Mouse (Mus musculus) induced T-regulatory cell, adult 2 months (primary cell): ENCODE data around the gene Iqca.
A peak's percentile ranks its signal among the peaks of the same experiment; 100 is the strongest.

Experiments used
- DNase-seq: peaks from one replicate; pipeline ENCODE4 v3.0.0-alpha.2; 2012; ENCODE audit warnings: low read depth

Gene Iqca

DNA sequence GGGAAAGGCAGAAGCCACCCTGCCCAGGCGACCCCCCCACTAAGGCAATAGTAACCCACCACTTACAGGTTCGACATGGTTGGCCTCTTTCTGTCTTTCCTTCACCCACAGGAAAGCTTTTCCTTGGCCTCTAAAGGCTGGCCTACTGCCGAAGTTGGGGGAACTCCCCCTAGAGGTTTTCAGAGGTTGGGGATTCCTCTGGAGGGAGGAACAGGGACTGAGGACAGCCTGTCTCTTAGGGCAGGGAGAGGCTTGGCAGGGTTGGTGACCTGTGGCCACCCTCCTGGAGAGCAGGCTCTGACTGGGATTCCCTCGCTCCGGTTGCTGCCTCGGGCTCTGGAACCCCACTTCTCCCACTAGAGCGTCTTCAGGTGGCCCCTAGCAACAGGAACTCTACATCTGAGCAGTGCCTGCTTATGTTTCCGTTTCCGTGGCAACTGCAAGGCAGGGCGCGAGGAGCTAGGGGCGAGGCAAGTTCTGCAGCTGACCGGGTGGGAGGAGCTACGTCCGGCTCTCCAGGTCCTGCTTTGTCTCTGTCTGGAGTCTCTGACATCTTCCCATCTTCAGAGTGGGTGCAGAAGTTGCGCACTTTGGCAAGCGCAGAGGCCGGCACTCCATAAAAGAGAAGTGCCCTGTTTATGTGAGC, at the start of gene Iqca:
TSS of gene Iqca (minus strand) at position 303 of the 646 bp plus-strand sequence.
- peak; percentile 2 for DNase-seq

DNA sequence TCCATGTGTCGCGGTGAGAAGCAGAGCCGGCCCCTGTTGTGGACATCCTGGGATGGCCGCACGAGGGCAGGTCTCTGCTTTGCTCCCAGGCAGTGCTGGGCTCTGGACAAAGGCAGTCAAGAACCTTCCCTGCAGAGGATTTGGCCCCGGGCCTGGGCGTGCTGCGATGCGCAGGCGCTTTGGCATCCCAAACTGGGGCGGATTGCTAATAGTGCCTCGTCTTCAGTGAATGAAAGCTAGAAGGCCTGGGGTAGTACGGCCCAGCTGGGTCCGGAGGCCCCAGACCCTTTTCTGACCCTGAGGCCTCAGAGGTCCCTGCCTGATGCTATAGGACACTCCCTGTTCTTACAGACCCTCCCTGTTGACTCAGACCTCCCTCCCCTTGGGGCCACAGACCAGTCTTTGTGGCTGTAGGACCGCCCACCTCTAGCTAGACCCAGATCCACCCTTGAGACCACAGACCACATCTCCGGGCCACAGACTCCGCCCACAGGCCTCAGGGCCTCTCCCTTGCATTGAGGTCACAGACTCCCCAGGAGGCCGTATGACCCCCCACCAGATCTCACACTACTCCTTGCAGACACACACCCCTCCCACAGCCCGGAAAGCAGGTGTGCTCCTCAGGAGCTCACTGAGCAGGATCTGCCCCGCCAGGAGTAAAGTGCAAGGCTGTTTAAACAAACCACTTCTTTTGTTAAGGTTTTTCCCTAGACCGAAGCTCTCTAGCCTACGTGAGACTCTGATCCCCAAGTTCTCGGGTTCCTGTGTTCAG, 49.2 kb upstream of the Iqca start:
- DNase-seq = no peak

DNA sequence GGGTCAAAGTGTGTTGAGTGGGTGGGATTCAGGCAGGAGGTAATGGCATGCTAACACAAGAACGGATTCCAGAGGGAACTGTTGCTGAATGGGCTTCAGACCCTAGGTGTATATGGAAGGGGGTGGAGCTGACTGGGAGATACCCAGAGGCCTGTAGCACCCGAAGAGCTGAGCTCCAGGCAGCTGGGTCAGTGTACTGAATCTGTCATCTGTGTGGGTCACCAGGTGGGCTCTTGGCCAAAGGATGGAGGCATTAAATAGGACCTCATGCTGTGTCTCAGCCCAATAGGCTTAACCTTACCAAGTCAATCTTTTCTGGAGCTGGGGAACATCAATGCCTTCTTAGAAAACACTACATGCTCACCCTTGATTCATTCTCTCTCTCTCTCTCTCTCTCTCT, 48.5 kb upstream of the Iqca start:
- DNase-seq = no peak

DNA sequence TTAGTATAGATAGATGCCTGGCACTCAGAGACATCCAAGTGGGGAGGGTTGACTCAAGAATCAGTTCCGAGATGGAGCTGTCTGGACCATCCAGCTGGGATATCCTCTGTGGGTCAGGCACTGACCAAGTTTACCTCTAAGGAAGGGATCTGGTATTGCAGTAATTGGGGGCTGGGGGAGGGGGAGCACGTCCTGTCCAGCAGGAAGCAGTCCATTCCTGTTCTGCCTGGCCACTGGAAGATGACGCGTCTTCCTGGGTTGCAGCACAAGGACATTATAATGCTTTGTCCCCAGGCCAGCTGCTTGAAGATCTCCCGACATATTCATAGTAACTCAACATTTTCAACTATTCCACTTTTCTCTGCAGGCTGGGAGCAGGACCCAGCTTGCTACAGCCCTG, 48.0 kb upstream of the Iqca start:
- DNase-seq = no peak

DNA sequence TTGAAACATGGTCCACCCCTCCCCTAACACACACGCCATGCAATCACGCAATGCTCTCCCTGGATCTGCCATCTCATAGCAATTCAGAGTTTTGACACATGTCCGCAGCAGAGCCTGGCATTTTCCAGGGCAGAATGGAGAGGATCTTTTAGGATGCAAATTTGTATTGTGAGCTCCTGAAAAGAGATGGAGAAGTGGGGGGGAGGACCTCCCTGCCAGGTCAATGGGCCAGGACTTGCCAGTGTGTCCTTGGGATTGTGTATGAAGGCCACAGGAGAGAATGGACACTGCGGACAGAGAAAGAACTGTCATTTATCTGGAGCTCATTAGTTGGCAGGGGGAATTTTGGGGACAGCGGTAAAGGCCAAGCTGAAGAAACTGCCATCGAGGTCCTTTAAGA, 35.8 kb upstream of the Iqca start:
- DNase-seq = no peak

DNA sequence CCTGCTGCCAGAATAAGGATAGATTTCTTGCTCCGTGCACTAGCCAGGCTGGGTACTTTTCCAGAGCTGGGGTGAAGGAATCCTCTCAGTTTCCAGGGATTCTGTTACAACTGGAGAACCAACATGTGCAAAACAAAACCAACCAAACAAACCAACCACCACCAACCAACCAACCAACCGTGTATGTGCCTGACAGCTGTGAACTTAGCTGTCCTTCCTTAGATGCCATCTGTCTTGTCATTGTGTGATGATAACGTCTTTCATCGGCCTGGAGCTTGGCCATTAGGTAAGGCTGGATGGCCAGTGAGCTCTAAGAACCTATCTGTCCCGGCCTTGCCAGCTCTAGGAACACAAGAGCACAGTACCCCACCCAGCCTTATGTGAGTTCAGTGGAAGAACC, 33.7 kb upstream of the Iqca start:
- no peak for DNase-seq

DNA sequence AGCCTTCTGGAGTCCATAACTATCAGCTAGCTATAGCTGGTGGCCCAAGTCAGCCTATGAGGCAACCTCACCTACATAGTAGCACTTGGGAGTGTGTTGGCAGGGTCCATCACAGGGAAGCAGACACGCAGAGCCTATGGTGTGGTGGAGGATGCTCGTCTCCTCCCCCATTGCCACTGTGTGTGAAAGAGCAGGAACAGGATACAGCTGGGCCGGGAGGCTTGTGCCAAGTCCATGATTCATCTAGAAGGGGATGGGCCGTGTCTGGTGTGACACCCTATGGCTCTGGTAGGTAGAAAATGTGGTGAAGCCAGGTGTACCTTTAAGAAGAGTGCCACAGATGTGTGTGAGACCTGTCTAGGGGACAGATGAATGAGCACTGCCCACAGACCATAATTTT, 33.0 kb upstream of the Iqca start:
- no peak for DNase-seq

DNA sequence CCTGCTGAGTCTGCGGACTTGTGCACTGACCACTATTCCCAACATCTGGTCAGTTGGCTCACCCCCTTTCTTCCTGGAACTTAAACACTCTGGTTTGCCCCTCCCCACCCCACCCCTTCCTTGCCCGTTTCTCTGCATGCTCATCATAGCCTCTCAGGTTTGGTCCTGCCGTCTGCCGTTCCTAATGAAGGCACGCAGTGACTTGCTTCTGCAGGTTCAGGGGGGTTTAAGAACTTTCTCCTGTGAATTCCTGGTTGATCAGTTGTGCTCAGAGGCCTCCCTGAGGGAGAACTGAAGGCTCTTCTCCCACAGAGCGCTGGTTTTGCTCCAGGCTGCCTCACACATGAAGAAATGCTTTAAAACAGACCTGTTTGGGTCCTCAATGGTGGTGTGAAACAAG, 30.4 kb upstream of the Iqca start:
- DNase-seq = no peak

DNA sequence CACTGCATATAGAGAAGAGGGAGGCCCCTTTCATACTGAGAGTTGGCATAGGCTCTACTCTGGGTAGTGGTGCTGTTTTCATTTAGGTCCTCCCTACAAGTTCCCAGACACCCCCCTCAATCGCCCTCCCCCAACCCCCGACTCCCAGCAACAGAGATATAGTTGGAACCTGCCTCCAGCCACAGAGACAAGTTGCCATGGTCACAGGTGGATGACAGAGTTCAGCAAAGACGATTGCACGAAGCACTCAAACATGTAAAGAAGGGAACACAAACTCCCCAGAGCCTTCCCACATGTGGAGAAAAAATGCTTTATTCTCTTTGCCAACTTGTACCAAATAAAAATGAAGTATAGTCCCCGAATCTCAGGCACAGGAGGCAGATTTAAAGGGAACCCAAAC, 29.3 kb upstream of the Iqca start:
- DNase-seq = no peak

DNA sequence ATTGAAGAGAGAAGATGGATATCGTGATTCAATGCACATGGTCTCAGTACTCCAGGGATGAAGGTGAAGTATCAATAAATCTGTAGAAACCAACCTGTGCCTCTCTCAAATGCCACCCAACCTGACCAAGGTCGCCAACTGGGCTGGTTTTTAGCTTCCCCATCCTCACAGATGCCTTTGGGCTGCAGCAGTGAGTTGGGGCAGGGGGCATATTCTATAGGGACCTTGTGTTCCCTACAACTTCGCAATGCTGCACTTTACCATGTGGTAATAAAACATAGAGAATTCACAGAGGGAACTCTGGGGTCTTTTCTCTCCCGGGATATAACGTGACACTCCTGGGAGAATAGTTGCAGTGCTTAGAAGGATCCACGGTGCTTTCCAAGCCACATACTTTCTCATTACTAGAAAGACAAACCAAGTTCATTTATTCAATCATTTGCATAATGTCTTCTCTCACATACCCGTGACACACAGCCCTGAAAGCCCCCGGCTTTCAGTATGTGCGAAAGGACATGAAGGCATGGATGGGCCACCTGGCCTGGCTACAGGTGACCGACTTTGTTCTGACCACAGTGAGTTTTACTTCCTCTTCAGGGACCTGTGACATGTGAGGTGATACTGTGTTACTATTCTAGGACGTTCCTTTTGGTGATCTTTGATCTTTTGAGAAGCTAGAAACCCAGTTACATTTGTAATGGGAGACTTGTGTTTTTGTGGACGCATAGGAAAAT, 27.9 kb upstream of the Iqca start:
- DNase-seq = no peak

DNA sequence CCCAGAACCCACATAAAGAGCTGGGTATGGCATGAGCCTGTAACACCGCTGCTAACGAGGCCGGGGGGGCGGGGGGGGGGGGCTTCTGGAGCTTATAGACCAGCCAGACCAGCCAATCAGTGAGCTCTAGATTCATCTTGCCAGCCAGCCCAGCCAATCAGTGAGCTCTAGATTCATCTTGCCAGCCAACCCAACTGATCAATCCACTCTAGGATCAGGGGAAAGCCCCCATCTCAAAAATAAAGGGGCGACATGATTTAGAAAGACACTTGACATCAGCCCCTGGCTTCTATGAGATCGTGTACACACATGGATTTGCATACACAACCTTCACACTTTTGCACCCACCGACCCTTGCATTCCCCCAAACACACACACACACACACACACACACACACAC, 27.3 kb upstream of the Iqca start:
- DNase-seq = no peak

DNA sequence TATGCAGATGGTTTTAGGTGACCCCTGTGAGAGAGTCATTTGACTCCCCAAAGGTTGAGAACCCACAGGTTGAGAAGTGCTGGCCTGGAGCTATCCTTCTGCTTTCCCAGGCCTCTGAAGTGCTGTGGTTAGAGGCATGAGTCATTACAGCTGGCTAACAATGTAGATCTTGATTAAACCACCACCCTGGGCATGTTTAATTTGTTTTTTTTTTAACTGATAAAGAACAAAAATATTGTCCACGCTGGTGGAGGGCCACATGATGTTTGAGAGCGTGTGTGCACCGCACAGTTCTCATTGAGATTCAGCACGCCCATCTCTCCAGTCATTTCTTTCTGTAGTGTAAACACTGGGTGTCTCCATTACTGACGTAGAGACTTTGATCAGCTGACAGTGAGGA, 24.8 kb upstream of the Iqca start:
- no peak for DNase-seq

DNA sequence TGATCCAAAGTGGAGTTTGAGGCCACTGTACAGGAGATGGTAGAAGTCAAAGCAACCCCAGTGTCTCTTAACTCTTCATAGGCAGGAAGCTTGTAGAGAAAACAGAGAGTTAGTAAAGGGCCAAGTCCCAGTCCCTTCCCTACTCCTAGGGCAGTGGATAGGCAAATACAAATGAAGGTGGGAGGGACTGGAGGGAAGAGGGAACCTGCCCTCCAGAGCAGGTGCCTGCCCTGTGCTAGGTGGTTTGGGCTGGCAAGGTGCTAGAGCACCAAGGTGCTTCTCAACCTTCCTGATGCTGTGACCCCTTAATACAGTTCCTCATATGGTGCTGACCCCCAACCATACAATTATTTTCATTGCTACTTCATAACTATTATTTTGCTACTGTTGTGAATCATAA, 24.4 kb upstream of the Iqca start:
- no peak for DNase-seq

DNA sequence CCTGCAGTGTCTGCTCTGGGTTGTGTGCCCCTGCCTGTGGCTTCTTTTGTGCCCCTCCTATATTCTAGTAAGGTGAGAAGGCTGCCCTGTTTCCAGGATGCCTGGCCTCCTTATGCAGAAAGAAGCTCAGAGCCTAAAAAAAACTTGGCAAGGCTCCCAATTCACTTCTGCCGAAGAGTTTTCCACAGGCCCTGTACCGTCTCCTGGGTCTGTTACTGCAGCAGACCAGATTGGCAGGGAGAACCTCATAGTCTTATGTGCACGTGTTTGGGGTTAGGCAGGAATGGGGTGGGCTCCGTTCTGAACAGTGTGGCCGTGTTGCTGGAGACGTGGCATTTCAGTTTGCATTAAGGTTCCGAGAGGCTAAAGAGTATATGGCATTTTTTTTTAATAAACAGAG, 23.0 kb upstream of the Iqca start:
- DNase-seq = no peak

DNA sequence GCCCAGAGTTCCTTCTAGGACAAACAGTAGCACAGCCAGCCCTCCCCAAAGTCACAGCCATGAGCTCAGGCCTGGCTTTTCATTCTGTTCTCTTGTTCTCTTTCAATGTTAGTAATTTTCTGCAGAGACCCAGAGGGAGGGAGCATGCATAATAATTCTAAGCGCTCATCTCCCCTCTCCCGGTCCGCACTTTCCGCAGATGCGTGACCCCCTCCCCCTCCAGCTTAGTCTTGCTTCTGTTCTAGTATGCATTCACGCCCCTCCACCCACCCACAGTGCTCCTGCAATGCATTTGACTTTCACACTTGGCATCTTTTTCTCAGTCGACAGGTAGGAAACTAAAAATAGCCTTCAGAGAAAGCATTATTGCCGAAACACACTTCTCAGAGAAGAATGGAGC, 21.1 kb upstream of the Iqca start:
- DNase-seq = no peak

DNA sequence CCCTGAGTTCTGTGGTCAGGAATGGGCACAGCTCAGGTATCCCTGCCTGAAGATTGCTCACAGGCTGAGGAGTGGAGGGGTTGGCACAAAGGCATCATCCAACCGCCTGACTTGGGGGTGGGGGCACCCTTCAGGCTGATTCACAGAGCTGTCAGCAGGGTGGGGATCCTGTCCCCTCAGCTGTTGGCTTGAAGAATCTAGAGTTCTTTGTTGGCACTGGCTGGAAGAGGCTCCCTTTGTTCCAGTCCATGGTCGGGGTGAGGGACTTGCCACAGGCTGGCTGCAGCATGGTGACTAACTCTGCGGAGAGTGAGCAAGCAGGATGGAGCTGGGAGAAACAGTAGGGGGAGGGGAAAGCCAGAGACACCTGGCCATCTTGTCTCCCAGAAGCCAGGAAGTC, 11.1 kb upstream of the Iqca start:
- DNase-seq = no peak

DNA sequence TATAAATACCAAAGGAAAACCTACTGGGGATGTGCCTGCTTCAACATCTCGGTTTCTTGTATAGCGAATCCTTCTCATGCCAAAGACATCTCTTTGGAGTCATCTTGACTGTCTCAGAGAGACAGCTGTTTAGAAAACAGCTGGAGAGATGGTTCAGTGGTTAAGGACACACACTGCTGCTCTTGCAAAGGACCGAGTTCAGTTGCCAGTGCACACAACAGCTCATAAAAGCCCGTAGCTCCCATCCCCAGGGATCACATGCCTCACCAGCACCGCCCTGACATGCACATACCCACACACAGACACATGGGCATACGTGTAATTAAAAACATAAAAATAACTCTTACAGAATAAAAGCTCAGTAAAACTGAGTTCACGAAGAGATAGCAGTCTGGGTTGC, 10.0 kb upstream of the Iqca start:
- no peak for DNase-seq

DNA sequence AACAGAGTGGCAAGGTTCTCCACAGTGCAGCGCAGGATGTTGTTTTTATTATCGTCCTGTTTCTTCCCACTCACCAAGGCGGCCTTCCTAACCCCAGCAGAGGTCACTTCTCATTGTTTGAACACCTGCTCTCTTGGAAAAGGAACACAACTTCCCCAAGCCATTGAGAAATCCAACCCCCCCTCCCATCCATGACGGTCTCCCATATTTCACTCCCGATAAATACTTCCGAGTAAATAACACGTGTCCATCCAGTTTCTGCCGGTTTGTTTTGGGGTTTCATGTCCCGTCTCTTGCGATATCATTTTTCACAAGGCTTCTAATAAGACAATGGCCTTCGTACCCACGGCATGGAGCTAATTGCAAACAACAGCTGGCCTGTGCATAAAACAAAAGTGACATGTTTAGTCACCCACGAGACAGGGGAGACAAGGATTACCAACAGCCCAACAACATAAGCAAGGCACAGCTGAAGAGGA, 9.2 kb upstream of the Iqca start:
- DNase-seq = no peak

DNA sequence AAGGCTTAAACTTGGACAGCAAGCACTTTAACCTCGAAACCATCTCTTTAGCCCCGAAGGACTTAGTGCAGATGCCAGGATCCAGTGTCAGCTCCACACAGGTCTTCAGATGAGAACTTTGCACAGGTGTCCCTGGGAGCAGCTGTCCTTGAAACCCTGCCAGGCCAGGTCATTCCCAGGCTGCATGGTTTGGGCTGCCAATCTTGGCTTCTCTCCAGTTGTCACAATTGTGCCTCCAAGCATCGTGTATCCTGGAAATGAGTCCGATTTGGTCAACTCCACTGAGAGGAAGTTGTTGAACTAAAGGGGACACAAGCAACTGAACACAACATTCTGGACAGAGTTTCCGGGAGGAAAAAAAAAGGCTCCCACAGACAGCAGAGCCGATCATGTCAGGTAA, 8.4 kb upstream of the Iqca start:
- DNase-seq = no peak

DNA sequence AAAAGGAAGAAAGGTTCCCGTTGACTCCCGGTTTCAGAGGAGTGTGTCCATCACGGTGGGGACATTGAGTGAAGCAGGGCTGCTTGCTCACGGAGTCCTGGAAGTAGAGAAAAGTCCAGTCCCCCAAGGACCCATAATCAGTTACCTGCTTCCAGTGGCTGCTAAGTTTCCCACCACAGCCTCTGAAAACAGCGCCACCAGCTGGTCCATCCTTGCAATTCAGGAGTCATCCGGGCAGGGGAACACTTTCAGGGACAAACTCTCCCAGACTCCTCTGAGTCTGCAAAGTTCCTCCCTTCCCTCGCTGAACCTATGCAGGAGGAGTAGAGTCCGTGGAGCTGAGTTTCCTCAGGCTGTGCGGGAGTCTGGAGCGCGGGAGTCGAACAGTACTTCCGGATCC, 6.7 kb upstream of the Iqca start:
- no peak for DNase-seq

DNA sequence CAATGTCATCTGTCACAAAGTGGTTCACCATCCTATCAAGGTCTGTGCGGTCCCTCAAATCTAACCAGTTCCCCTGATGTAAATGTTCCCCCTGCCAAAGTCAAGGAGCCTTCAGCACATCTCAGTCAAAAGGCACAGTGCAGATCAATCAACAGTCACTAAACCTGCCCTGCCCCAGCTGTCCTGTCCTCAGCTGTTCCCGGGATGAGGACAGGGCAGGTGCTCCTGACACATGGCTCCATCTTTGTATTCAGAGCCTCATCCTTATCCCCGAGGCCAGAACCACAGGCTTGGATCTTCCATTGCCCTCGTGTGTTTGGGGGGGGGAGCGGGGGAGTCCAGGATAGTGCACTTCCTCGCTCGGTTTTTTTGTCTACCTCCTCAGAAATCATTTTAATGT, 3.4 kb upstream of the Iqca start:
- no peak for DNase-seq

DNA sequence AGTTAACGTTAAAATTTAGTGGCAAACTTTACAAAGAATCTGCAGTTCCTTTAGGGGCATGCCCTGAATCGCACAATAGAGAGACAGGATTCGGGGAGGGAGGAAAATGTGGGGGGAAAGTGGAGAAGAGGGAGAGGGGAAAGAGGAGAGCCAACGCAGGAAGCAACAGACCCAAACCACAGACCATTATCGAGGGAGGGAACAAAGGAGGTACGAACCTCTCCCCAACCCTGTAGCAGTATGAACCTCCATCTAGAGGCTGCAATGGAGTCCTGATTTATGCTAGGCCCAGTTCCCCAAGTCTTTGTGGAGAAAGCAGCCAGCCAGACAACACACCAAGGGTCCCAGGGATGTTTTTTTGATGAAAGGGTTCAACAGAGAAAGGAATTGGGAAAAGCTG, 586 bp upstream of the Iqca start:
- no peak for DNase-seq

DNA sequence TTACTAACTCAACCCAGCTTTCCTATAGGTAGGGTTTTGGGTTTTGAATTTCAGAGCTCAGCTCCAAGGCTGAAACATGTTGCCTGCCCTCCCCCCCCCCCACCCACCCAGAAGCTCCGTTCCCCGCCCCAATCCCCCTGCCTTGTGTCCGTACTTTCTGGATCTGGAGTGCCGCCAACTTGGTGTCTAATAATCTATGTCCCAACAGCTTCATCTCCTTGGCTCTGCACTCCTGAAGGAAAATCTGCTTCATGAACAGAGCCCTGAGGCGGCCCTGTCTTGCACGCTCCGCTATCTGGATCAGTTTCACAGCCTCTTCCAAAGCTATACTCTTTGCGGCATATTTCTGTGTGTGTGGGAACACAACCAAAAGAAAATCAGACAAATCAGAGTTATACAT, 13.5 kb downstream of the Iqca start:
- DNase-seq = no peak
